Mouse (Mus musculus) telencephalon, adult 2 months (tissue): Measurements from ENCODE around the gene Kremen1.

Experiments
- DNase-seq: peaks from one replicate; pipeline ENCODE4 v3.0.0-alpha.2; 2011; ENCODE audit warnings: low read depth, low spot score

The Kremen1 gene

DNA sequence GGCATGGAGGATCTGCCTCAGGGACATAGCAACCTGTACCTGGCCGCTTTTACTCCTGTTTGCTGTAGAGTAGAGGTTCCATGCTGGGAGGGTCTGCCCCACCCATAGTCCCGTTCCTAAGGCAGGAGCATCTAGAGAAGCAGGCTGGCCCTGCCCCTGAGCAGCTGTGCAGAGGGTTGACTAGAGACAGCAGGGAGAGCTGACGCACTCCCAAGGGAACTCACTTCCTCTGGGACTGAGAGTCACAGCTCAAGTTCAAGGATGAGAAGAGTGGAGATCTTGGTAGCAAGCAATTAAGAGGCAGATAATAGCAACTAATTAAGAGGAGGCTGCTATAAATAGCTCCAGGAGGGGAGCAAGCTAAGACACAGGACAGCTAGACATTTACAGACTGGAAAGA, 88.5 kb downstream of the Kremen1 start:
- DNase-seq = no peak

DNA sequence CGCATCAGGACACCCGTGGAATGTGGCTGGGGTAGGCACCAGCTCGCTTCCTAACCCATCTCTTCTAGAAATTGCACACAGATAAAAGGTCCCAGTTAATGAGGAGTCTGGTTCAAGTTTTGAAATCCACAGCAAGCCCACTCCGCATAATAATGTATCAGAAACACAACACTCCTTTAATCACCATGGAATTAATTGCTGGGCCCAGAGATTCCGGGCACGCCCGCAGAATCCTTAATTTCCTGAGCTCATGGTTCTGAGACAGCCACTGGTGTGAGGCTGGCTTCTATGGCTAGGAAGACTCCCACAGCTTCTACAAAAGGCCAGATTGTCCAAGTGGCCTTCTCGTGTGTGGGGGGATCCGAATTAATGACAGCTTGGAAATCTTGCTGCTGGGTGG, 94.0 kb downstream of the Kremen1 start:
- DNase-seq = no peak

DNA sequence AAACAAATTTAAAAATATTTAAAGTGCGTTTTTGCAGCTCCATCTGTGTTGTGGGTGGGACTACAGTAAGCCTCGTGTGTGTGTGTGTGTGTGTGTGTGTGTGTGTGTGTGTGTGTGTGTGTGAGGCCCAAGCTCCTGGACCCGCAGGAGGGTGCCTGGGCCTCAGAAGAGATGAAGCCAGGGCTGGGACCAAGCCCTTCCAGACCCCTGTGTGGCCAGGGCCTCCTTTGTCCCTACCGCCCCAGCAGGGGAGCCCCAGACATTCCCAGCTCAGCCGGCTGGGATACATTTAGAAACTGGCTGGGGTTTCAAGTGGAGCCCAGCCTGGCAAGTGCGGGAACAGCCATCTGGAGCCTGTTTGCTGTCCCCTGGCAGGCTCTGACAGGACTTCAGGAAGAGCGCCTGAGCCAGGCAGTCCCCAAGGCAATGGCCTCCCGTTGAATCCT, 95.9 kb downstream of the Kremen1 start:
- DNase-seq = peak; percentile 78

DNA sequence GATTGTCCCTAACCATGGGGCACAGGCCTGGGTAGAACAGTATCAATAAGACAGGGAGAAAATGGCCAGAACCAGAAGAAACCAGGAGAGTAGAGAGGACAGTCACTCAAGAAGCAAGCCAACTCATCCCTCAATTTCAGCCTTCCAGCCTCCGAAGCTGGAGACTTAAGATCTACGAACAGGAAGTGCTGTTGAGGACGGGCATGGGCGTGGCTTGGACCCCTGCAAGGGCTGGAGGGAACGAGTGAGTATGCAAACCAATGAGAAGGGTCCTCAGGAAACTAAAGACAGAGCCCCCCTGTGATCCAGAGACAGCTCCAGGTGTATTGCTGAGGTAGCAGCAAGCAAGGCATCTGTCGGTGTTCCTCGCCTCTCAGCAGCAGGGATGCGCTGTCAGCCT, 97.0 kb downstream of the Kremen1 start:
- DNase-seq = no peak

DNA sequence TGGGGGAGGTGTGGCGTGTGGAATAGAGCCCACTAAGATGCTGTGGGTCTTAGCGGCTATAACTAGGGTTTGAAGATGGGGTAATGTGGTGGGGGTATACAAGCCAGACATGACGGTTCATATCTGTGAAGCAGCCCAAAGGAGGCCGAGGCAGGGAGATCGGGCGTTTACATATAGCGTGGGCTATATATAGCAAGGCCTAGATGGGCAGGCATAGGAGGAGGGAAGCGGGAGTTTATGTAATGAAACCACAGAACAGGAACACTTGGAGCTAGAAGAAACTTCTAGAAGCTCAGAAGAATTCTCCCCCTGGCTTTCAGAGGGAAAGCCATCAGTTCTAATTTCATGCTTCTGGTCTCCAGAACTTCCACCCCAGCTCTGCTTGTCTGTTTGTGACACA, 97.9 kb downstream of the Kremen1 start:
- no peak for DNase-seq

DNA sequence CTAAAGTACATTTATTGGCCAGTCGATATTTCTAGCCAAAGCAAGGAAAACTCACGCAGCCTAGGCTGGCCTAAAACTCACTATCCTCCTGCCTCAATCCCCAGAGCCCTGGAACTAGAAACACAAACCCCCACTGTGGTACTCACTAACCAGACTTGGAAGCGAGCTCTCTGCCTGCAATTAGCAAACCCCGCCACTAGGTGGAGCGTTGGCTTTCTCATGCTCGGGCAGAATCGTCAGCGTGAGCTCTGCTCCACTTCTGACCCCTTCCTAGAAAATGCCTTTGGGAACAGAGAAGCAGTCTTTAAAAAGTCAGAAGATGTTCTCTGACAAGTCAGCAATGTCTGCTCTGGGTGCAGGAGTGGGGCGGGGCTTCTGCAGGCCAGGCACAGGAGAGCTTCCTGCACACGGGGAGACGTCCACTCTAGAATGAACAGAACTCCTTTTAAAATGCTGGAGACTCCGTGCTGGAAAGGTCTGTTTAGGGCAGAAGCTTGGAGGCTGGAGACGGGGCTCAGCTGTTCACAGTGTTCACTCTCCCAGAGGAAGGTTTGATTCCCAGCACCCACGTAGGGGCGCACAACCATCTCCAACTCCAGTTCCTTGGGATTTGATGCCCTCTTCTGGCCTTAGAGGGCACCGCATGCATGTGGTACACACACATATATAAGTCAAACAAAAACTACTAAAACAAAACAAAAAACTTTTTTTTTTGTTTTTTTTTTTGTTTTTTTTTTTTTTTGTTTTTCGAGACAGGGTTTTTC, 100.5 kb downstream of the Kremen1 start:
- DNase-seq = no peak

DNA sequence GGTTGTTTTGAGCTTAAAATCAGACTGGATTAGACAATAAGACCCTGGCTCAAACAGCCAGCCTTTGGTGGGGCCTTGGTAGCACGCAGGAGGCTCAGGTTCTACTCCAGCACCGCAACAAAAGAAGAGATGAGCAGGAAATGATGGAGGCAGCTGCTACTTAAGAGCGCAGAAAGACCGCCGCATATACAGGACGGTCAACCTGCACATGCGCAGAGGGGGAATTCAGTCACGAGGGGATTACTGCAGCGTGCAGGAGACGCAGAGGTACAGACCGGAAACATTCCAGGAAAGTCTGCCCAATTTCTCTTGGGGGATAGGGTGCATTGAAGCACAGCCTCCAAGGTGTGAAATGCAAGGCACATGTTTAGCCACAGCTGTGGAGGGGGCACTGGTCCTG, 103.3 kb downstream of the Kremen1 start:
- DNase-seq = no peak

DNA sequence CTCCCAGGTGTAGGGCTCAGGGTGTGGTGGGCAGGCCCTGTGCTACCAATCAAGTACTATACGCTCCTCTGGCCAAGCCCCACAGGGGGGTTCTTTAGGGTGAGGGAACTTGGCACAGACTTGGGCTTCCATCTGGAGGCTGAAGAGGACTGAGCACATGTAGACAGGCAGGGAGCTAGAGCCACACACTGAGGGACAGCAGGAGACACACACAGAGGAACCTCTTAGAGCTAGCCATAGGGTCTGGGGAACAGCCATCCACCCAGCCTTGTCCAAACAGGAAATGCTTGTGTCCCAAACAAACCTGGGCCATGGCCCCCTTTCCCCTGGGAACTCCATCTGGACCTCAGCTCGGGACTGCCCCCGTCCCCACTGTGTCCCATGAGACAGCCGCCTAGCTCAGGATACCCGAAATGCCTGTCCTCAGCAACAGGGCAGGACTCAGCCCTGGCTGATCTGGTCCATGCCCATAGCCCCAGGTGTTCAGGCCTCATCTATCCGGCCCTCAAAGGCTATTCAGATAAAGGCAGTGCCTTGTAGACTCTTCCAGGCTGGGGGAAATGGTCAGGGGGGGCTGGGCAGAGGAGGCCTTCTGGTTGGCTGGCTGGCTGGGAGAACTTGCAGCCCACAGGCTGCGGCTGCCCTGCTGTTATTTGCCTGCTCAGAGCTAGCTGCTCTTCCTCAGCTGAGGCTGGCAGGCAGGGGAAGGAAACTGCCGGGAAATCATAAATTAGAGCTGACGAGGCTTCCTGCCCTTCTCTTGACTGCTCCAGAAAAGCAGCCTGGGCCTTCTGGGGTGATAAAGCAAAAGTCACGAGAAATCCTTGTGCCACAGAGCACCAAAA, 106.2 kb downstream of the Kremen1 start:
- DNase-seq = no peak

DNA sequence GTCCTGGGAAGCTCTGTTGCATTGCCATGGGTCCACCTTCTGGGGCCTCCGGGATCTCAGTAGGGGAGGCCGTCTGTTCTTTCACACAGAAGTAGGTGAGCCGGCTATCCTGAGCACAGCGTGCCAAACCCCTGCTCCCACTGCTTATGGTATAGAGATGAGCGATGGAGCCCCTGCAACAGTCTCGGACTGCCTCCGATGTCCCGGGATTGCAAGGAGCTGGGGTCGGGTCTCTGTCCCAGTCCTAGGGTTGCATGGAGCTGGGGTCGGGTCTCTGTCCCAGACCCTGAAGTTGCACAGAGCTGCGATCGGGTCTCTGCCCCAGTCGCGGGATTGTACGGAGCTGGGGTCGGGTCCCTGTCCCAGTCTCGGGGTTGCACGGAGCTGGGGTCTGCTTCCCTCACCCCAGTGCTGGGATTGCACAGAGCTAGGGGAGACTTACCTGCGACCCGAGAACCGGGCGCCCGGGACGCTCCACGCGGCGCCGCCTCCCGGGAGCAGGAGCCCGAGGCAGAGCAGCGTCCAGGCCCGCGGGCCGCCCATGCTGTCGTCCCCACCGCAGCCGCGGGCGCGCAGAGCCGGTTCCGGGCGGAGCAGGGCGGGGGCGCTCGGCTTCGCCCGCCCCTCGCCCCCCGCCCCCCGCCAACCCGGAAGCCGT, 109.5 kb downstream of the Kremen1 start, which contains the start of gene Emid1:
Emid1 (minus strand) TSS at position 578 of the 658 bp plus-strand sequence.
- DNase-seq = no peak

DNA sequence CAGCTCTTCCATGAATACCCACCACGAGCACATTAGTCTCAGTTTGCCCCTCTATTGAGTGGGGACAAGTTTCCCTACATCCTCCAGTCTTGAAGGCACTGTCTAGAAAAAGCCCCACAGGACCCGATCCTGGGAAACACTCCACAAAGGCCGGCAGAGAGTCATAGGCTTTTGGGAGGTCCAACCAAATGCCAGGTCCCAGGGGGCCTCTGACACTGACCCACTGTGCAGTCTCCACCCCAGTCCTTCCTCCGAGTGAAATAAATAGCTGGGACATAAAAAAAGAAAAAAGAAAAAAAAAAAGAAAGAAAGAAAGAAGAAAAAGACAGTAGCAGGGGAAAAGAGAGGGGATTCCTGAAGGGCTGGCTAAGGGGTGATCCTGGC, 110.1 kb downstream of the Kremen1 start:
- DNase-seq = no peak

DNA sequence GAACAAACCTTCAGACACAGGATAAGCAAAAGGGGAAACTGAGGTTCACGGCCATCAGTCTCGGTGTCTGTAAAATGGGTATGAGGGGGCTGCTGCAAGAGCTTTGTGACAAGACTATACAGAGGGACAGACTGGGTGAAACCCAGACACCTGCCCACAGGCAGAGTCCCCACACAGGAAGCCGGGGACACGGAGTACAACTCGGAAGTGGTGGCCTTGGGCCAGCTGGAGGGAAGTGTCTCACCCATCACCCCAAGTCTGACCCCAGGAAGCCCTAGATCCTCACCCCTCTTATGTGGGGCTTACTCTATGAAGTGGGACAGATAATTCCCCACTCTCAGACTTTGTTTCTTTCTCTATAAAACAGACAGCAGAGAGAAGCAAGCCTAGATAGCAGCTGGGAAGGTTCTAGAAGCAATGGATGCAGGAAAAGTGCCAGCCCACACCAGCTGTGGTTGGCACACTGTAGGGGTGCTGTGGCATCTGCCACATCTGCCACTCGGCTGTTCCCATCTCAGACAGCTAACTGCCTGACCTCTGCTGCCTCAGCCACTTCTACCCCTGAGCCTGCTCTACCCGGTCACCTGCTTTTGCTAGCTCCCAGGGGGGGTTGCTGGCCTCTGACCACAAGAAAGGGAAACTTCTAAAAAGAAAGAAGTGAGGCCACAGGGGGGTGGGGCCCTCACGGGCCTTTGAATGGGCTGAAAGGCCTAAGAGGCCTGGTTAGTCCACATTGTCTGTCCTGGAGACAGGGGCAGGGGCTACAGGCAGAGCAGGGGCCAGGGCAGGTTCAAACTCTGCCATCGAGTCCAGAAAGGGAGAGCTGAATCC, 110.7 kb downstream of the Kremen1 start:
- DNase-seq = no peak

DNA sequence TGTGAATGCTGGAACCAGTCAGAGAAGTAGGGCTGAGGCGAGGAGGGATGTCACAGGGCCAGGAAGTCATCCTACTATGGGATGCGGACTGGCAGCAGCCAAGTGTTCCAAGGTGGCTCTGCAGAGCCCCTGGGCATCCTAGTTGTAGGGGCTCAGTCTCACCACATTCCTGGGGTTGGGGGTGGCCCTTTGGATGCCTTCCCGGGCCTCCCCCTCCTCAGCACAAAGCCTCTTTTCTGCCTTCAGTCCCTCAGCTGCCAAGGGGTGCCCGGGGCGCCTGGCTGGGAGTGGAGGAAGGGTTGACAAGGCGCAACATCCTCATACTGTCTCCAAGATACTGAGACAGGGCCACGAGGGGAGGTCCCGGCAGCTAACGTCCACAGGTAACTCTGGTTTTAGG, 111.4 kb downstream of the Kremen1 start:
- DNase-seq = no peak

DNA sequence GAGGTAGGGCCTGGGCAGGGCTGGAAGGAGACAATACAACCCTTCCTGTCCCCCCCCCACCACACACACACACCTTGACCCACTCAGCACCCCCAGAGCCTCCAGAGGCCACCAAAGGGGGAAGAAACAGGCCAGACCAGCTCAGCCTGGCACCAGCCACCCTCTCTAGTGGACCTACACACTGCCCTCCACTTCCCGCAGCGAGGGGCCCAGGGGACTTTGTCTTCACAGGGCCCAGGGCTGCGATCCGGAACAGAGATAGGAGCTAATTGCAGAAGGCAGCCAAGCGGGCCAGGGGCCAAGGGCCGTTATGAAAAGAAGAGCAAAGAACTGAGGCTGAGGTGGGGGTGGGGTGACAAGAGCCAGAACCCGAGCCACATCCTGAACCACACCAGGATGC, 112.1 kb downstream of the Kremen1 start:
- DNase-seq = no peak

DNA sequence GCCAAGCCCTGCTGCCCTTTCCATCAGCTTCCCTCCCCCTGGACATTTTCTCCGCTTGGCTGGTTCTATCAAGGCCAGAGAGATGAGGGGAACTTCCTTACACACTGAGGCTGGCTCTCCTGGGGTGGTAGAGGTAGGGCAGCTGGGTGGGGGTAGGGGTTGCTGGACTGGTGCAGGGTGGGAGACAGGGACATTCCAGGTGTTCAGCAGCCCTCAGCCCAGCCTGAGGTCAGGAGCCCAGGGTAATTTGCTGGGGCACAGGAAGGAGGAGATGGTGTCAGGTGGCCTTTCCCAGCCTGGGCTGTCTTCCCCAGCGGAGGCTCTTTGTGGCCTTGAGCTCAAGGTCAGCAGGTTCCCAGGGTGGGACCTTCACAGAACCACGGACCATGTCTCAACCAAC, 115.8 kb downstream of the Kremen1 start:
- DNase-seq = no peak

DNA sequence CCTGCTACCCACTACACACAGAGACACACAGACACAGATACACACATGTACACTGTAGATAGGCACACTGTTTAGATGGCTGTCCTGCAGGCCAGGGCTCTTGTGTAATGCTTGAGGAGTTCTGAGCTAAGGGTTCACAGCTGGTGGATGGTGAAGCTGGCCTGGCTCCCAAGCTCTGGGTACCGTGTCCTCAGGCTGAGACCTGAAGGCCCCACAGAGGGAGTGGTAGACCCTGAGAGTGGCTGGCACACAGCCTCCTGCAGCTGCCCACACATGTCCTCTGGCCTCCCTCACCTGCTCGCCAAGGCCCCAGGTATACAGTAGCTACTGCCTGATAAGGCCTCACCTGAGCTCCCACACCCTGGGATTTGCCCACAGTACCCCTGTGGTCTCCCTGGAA, 119.4 kb downstream of the Kremen1 start:
- no peak for DNase-seq
